Mouse (Mus musculus): ENCODE results near the gene Polr2b. TPM values are rescaled to one million over a fixed set of nuclear protein-coding genes. Genes with fewer than 3 reads are reported as not detected.

Polr2b gene
- polyA plus RNA-seq, 1 experiment from 2014 or later = 60.9 TPM

GRCm38 (mm10) chr5:77386596-77387413 is 76.9 kb downstream of the Polr2b start:
- no peak overlapping the region for H3K4me2 ChIP-seq (ENCODE audit: low read depth, low read length)
- 54% methylated on average over 10 of the region's 10 CpGs for WGBS
- no peaks in the 10 kb centered on the region for H3K36me3 ChIP-seq (ENCODE audit: control insufficient read depth, insufficient read depth, low read length)
- no peak overlapping the region for H3K4me3 ChIP-seq (ENCODE audit: low read length)
- H3K4me1 ChIP-seq (replicated peaks; ENCODE audit: control insufficient read depth, insufficient read depth, low read length) = peaks cover 16% of the 10 kb centered on the region
- no peaks in the 10 kb centered on the region for H3K27me3 ChIP-seq (ENCODE audit: control insufficient read depth, insufficient read depth, low read depth, low read length)
- no peak overlapping the region for H3K27ac ChIP-seq (ENCODE audit: low read length)
- H3K9ac ChIP-seq (ENCODE audit: low read length) = no peak overlapping the region
- ATAC-seq (ENCODE audit: low read depth) = peak; percentile 35; the same call in 1 of the 2 replicates
- H3K9me3 ChIP-seq (ENCODE audit: control insufficient read depth, low read length) = no peaks in the 10 kb centered on the region

DNA sequence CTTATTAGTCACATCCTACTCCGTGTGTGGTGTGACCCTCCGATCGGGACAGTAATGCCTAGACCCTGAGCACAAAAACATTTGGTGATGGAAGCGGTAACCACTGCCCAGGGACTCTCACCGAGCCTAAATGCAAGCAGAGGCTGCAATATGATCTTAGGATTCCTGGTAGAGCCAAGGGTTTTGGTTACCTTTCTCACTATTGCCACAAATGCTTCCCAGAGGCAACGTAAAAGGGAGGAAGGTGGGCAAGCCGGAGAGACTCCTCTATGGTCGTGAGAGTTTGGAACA is 77.4 kb downstream of the Polr2b start:
- H3K4me1 ChIP-seq (replicated peaks; ENCODE audit: control insufficient read depth, insufficient read depth, low read length) = peaks cover 16% of the 10 kb centered on the region

DNA sequence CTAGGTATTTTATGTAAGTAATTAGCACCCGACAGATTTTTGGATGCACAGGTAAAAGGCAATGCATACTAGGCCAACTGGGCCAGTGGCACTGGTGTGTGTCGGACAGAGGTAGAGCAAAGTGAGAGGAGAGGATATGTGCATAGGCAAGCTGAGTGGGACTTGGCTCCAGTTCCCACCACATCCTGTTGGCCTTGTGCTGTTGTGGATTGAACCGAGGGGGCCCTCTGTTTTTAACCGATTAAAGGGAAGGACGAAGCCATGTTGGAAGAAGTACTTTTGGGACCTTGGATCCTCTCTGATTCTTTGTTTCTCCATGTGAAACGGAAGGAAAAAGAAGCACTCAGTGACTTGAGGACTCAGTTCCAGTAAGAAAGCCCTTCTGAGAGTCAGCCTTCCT is 78.4 kb downstream of the Polr2b start:
- no peaks in the 10 kb centered on the region for H3K36me3 ChIP-seq (ENCODE audit: control insufficient read depth, insufficient read depth, low read length)
- H3K9ac ChIP-seq (ENCODE audit: low read length) = no peak overlapping the region
- no peak overlapping the region for H3K4me3 ChIP-seq (ENCODE audit: low read length)
- no peaks in the 10 kb centered on the region for H3K27me3 ChIP-seq (ENCODE audit: control insufficient read depth, insufficient read depth, low read depth, low read length)
- no peak overlapping the region for H3K4me2 ChIP-seq (ENCODE audit: low read depth, low read length)
- H3K27ac ChIP-seq (ENCODE audit: low read length) = no peak overlapping the region
- H3K9me3 ChIP-seq (ENCODE audit: control insufficient read depth, low read length) = no peaks in the 10 kb centered on the region
- 75% methylated on average over 6 of the region's 6 CpGs for WGBS
- ATAC-seq (ENCODE audit: low read depth) = no peak
- peaks cover 16% of the 10 kb centered on the region for H3K4me1 ChIP-seq (replicated peaks; ENCODE audit: control insufficient read depth, insufficient read depth, low read length)

More for the DNA sequence above, 77.4 kb downstream of the Polr2b start:
- no peak for ATAC-seq (ENCODE audit: low read depth)
- Histone ChIP-seq H3K9ac (ENCODE audit: low read length) (no peak overlapping the region), H3K36me3 (ENCODE audit: control insufficient read depth, insufficient read depth, low read length) (no peaks in the 10 kb centered on the region), H3K9me3 (ENCODE audit: control insufficient read depth, low read length) (no peaks in the 10 kb centered on the region), H3K27ac (ENCODE audit: low read length) (0 out of 2 replicates have a peak overlapping the region, but pooled peaks have one; percentile 5), H3K4me3 (ENCODE audit: low read length) (no peak overlapping the region), H3K27me3 (ENCODE audit: control insufficient read depth, insufficient read depth, low read depth, low read length) (no peaks in the 10 kb centered on the region), H3K4me2 (ENCODE audit: low read depth, low read length) (no peak overlapping the region)
- 55% methylated on average over 8 of the region's 8 CpGs for WGBS

GRCm38 (mm10) chr5:77390272-77390671 is 80.3 kb downstream of the Polr2b start:
- Histone ChIP-seq H3K27me3 (ENCODE audit: control insufficient read depth, insufficient read depth, low read depth, low read length) (no peaks in the 10 kb centered on the region), H3K9ac (ENCODE audit: low read length) (no peak overlapping the region), H3K36me3 (ENCODE audit: control insufficient read depth, insufficient read depth, low read length) (no peaks in the 10 kb centered on the region), H3K4me2 (ENCODE audit: low read depth, low read length) (no peak overlapping the region), H3K4me1 (replicated peaks; ENCODE audit: control insufficient read depth, insufficient read depth, low read length) (peaks cover 16% of the 10 kb centered on the region), H3K4me3 (ENCODE audit: low read length) (no peak overlapping the region), H3K27ac (ENCODE audit: low read length) (no peak overlapping the region), H3K9me3 (ENCODE audit: control insufficient read depth, low read length) (no peaks in the 10 kb centered on the region)
- no peak for ATAC-seq (ENCODE audit: low read depth)
- 75% methylated on average over 2 of the region's 2 CpGs for WGBS

- WGBS = 80% methylated on average over 10 of the region's 10 CpGs
- no peak for ATAC-seq (ENCODE audit: low read depth)
- no peaks in the 10 kb centered on the region for H3K27me3 ChIP-seq (ENCODE audit: control insufficient read depth, insufficient read depth, low read depth, low read length)
- no peak overlapping the region for H3K9ac ChIP-seq (ENCODE audit: low read length)
- H3K4me1 ChIP-seq (replicated peaks; ENCODE audit: control insufficient read depth, insufficient read depth, low read length) = peaks cover 10% of the 10 kb centered on the region
- no peak overlapping the region for H3K27ac ChIP-seq (ENCODE audit: low read length)
- no peaks in the 10 kb centered on the region for H3K36me3 ChIP-seq (ENCODE audit: control insufficient read depth, insufficient read depth, low read length)
- H3K9me3 ChIP-seq (ENCODE audit: control insufficient read depth, low read length) = no peaks in the 10 kb centered on the region
- H3K4me3 ChIP-seq (ENCODE audit: low read length) = no peak overlapping the region
- no peak overlapping the region for H3K4me2 ChIP-seq (ENCODE audit: low read depth, low read length)
Measured at GRCm38 (mm10) chr5:77393094-77393619, 83.2 kb downstream of the Polr2b start.

DNA sequence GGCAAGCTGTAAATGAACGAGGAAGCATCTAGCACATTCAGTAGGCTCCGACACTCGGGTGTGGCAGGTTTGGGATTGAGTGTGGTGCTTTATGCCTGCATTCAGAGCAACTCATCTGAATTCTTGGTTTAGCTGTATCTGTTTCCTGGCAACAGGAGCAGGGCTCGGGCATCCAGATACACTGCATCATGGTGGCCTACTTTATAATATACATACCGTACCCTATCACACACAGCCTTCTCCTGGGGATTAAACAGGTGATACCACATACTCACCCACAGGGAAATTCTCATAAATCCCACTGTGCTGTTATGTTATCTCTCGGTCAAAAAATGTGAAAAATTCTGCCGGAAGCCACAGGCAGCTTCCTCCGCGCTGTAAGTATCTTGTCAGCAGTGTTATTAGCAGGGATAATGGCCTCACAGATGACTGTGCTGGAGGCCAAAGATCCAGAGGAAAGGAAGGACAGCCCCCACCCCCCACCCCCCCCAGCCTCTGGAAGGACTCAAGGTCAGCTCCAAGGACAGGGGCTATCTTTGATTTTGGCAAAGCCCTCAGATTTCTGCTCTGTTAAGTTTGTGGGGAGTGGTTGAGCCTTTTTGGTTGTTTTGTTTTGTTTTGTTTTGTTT is 84.2 kb downstream of the Polr2b start:
- no peak for ATAC-seq (ENCODE audit: low read depth)
- 63% methylated on average over 9 of the region's 9 CpGs for WGBS
- H3K27ac ChIP-seq (ENCODE audit: low read length) = no peak overlapping the region
- H3K4me1 ChIP-seq (replicated peaks; ENCODE audit: control insufficient read depth, insufficient read depth, low read length) = peaks cover 15% of the 10 kb centered on the region
- no peaks in the 10 kb centered on the region for H3K27me3 ChIP-seq (ENCODE audit: control insufficient read depth, insufficient read depth, low read depth, low read length)
- no peak overlapping the region for H3K9ac ChIP-seq (ENCODE audit: low read length)
- H3K4me3 ChIP-seq (ENCODE audit: low read length) = no peak overlapping the region
- H3K36me3 ChIP-seq (ENCODE audit: control insufficient read depth, insufficient read depth, low read length) = no peaks in the 10 kb centered on the region
- no peak overlapping the region for H3K4me2 ChIP-seq (ENCODE audit: low read depth, low read length)
- no peaks in the 10 kb centered on the region for H3K9me3 ChIP-seq (ENCODE audit: control insufficient read depth, low read length)

DNA sequence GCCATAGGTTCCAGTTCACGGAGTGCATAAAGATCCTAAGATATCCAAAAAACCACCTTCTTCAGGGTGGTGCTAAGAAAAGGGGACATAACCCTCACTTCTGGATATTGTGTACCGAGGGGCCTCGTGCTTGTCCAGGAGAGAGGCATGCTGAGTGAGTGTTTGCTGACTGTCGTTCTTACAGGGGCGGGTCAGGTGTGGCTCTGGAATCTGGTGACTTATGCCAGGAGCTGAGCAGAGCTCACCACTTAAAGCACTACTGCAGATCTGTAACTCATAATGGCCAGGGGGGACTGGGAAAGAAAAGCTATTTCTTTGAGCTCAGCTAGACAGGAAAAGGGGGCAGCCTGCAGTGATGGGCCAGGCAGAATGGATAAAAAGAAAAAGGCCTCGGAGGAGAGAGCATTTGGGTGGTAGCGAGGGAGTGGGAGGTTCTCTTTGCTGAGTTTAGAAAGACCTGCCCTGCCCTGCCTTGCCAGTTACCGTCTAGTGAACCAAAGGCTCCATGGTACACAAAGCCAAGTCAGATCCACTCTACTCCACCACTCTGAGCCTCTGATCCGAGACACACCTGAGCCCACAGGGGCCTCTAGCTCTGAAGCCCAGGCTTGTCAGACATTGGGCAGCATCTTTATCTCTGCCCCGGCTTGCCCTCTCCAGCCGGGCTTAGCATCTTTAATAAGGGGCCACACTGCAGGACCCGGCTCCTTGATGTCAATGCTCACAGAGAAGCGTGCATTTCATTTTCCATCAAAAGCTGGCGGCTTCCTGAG is 88.5 kb downstream of the Polr2b start:
- Histone ChIP-seq H3K27me3 (ENCODE audit: control insufficient read depth, insufficient read depth, low read depth, low read length) (no peaks in the 10 kb centered on the region), H3K9ac (ENCODE audit: low read length) (0 out of 2 replicates have a peak overlapping the region, but pooled peaks have one; percentile 8), H3K9me3 (ENCODE audit: control insufficient read depth, low read length) (no peaks in the 10 kb centered on the region), H3K36me3 (ENCODE audit: control insufficient read depth, insufficient read depth, low read length) (no peaks in the 10 kb centered on the region), H3K4me2 (ENCODE audit: low read depth, low read length) (0 out of 2 replicates have a peak overlapping the region, but pooled peaks have one; percentile 0), H3K4me3 (ENCODE audit: low read length) (no peak overlapping the region), H3K27ac (ENCODE audit: low read length) (peak overlapping the region; percentile 88), H3K4me1 (replicated peaks; ENCODE audit: control insufficient read depth, insufficient read depth, low read length) (peaks cover 24% of the 10 kb centered on the region)
- peak; percentile 86 for ATAC-seq (ENCODE audit: low read depth)
- WGBS = 62% methylated on average over 14 of the region's 14 CpGs

Measured in lung, embryonic 16.5 days (tissue).